Mouse (Mus musculus) kidney, adult 9 months (tissue): ENCODE measurements around the gene Dtx3l.
"Not testable (repeated sequence)": the region's sequence is repeated elsewhere in the genome, so short reads cannot be mapped to it uniquely, and the experiment has no call there.

Source experiments
- DNase-seq: peaks from one replicate; pipeline ENCODE4 v3.0.0; 2022

Gene Dtx3l

DNA sequence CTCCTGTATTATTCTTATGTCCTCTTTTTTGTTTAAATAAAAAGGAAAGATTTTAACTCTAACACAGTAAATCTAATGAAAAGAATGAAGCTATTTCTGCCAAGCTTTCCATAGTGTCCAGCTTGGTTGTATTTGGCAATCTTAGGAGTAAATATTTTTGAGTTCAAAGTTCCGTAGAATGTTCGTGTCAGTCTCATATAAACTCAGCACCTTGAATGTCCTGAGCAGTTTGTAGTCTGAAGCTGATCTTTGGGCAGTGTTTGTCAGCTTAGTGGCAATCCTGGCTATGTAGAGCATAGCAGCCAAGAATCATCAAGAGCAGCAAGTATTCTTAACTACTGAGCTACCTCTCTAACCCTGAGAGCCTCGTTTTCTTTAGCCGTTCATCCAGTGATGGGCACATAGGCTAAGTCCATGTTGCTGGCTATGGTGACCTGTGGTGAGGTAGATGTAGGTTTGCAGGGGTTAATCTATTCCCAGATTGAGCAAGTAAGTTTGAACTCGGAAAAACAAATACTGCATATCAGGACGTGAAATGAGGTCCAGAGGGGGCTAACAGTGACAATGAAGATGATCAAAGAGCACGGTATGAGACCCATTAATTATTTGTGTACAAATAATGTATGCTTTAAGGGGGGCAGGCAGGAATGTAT is 15.3 kb downstream of the Dtx3l start:
- no peak for DNase-seq

DNA sequence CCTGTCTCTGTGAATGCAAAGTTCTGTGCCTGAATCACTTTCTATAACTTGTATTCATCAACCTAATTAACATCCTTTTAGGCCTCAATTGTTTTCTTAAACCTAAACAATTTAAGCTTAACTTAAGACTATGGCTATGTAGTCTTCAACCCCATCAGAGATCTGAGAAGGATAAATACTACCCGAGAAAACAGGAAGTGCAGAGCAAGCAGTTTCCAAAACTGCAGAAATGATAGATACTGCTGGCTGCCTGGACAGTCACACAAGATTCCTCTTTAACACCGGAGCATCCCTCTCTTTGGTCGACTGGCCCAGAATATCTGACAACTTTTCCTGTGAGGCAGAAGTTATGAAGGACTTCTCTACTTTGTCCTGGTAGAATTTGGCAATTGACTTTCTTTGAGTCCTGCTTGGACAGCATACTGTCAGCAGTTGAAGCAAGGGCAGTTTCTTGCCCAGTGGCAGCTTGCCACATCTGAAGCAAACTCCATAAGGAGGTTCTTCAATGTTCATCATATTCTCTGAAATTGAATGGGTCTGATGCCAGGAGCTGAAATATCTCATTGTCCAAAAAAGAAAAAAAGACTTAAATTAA is 16.6 kb downstream of the Dtx3l start:
- DNase-seq = no peak

DNA sequence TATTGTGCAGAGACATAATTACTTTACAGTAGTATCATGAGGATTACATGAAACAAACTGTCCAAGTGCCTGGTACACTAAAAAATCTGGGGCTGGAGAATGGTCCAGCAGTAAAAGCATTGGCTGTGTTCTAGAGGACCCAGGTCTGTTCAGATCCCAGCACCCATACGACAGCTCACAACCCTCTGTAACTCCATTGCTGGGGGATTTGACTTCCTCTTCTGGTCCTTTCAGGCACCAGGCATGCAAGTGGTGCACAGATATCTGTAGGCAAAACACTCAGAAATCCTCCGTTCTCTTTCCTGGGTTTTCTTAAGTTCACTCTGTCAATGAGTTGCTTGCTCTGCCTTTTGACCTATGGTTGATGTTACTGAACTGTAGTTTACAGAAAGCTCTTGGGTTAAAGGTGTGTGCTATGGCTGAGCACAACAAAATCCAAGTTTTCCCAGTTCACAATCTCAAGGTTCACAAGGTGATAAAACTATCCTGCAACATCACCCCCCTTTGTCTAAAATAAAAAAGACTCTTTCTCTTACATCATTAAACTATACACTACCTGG is 17.2 kb downstream of the Dtx3l start:
- peak; percentile 70 for DNase-seq

DNA sequence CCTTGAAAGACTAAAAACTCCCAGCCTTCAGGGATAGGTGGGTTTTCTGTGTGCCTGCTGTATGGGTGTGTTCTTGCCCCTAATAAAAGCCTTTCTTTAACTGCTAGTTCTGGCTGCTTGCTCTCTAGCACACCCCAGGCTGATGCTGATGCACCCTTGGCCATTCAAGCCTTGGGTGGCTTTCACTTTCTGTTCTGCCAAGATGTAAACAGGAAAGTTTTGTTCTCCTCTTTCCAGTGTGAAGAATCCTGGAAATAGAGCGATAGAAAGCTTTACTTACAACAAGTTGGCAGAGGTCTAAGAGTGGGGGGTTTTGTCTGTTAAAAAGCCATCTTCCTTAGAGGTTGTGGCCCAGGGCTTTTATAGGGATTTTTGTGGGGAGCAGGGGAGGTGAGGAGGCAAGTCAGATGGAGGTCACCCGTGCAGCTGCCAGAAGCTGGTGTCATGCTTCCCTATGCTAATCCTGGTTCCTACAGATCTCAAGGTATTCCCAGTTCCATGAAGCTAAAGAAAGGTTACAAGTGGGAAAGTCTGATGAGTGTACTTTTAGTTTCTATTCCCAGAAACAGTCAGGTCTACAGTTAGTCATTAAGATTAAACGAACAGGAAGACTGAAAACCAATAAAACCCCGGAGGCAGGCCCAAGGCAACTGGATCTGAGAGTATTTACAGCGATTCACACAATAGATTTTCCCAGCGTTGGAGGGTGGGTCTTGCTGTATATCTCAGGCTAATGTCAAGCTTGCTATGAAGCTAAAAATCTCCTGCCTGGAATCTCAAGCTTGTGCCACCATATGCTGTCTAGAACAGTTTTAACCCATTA is 20.0 kb downstream of the Dtx3l start:
- peak; percentile 23 for DNase-seq

DNA sequence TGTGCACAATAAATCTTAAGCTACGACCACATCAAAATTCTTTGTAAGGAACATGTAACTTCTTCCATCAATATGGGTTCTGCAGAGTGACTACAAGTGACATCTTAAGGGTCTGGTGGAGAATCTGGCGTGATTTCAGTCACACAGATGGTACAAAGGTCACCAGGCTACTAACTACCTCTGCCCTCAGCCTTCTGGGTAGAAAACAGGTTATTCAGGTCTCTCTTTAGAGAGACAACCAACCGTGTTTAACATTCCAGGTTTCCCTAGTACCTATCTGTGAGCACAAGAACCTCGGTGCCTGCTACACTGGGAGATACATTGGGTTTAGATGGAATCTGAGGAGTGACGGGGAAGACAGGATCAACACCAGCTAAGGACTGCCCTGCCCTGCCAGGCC is 24.6 kb downstream of the Dtx3l start:
- peak; percentile 70 for DNase-seq

DNA sequence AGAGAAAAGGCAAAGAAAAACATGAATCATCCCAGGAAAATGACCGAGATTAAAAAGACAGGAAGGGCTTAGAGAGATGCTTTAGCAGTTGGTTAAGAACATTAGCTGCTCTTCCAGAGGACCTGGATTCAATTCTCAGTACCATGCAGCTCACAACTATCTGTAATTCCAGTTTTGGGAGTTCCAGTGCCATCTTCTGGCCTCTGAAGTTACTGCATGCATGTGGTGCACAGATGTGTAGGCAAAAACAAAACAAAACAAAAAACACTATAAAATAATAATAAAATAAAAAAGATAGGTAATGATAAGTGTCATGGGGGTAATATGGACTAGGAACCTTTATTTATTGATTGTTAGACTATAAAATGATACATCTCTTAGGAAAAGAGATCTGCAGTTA is 25.4 kb downstream of the Dtx3l start:
- DNase-seq = peak; percentile 35

DNA sequence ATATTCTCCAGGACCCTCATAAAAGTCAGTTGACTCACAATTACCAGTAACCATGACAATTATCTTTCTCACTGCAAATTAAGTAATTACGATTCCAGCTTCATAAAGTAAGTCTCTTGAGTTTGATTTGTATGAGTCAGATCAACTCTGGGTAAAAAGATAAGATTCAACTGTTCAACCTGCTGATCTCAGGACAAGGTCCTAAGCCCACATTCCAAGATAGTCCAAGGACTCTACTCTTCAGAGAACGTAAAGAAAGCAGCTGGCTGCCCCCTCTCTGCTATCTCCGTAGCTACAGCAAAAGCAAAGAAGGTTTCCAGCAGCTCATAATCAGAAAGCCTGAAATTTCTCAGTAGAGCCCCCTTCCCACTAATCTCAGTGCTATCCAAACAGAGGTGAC is 27.5 kb downstream of the Dtx3l start:
- DNase-seq = no peak

DNA sequence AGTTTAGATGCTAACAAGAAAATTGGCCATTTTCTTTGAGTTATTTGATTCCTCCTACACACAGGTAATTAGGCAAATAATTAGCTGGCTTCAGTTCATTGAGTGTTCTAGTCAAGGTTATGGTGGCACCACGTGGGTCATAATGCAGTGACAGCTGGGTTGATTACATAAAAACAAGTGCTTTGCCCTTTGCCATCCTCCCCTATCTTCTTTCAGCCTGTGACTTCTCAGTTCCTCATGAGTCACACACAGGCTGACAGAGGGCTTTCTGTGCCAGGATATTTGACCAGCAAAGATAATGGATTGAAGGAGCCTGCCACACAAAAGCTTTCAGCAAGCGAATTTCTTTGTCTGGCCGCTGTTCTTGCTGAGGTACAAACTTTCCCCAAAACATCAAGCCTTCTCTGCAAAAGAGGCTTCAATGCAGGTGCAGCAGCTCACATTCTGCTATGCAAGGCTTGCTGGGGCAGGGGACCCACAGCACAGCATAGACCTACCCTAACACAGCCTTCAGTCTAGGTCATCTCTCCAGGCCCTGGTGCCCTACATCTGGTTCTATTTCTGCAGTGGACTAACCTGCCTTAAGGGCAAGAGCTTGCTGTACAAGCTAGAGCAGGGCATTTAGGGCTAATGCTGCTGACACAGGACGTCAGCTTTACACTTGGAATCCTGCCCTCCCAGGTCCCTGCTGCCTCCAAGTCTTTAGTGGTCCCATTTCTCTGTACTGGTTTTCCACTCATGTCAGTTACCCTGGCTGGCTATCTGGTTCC is 31.3 kb downstream of the Dtx3l start:
- DNase-seq = peak; percentile 67

DNA sequence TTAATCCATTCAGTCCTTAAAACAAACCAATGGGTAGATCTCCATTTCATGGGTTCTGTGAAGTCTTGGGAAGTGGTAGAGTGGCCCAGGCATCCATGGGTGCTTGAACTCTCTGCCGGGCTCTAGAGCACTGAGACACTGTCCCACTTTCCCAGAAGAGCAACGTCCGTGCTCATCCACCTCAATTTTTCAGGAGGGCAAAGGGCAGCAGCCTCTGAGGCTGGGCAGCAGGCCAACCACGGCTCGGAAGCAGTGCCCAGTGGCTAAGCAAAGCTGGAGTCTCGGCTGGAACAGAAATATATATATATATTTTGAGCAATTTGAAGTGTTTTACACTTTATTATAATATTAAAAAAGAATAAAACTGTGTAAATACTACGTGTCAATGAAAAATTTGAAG is 32.1 kb downstream of the Dtx3l start:
- DNase-seq = peak; percentile 75

DNA sequence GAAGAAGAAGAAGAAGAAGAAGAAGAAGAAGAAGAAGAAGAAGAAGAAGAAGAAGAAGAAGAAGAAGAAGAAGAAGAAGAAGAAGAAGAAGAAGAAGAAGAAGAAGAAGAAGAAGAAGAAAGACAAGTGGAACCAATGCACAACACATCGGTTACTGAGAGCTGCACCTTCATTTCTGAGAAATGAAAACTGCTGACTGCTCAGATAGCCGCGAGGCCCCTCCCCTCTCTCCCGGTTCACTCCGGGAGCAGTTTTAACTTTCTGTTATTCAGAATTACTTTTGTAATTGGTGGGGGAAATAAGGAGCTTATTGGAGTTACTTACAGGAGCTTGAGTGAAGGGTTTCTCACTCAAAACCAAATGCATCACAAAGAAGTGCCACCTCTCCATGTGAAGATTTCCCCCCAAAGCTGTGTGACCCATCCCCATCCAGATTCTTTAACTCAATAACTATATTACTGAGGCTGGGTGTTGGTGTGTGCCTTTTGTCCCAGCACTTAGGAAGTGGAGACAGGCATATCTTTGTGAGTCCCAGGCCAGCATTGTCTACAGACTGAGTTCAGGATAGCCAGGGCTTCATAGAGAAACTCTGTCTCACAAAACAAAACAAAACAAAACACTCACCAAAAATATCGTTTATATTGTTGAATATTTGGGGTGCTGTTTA is 33.0 kb downstream of the Dtx3l start:
- no peak for DNase-seq

DNA sequence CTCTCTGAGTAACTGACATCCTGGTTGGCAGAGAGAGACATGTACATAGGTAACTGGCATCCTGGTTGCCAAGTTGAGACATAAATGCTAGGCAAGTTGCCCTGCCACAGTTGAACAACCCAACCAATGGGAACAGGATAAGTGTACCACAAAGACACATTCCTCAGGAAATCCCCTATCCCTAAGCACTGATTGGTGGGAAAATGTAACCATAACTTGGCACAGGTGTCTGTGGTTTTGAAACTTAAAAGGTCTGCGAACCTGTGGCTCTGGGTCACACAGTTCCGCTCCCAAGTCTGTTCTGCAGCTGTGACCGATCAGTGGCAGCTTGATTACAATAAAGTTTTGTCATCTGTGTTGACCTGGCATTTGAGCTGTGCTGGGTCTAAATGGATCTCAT is 33.6 kb downstream of the Dtx3l start:
- no peak for DNase-seq

DNA sequence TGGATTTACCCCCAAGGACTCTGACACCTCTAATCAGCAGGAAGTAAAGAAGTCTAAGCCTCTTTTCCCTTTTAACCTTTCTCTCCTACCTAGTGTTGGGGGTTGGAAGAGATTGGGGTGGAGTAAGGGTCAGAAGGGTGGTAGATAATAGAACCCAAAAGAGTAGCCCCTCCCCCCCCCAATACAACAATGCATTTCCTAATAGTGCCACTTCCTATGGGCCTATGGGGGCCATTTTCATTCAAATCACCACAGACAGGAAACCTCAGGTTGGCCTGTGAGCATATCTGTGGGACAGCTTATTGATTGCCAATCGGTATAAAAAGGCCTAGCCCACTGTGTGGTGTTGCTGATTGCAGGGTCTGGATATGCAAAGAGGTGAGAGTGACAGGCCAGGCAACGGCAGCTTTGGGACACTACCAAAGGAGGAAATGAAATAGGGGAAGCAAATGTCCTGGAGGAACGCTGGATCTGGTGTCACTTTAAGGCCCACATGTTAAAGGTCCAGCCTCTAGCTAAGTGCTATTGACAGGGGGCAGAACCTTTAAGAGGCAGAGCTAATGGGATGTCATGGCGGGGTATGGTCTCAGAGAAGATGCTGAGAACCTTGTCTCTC is 34.7 kb downstream of the Dtx3l start:
- DNase-seq = no peak

DNA sequence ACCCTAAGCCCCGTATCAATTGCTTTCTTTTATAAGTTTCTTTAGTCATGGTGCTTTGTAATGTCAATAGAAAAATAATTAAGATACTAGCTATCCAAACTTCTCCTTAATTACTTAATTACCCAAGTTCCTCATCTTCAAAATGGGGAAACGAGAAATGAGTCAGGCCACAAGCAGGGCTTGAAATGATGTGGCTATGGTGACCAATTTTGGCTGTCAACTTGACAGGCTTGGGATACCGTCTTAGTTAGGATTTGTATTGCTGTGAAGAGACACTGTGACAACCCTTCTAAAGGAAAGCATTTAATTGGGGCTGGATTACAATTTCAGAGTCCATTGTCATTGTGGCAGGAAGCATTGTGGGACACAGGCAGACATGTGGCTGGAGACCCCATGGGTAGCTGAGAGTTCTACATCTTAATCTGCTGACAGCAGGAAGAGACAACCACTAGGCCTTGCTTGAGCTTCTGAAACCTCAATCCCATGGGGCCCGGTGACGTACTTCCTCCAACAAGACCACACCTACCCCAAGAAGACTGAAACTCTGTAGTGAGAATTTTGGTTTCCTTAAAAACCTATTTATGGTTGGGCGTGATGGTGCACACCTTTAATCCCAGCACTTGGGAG is 35.8 kb downstream of the Dtx3l start:
- no peak for DNase-seq

DNA sequence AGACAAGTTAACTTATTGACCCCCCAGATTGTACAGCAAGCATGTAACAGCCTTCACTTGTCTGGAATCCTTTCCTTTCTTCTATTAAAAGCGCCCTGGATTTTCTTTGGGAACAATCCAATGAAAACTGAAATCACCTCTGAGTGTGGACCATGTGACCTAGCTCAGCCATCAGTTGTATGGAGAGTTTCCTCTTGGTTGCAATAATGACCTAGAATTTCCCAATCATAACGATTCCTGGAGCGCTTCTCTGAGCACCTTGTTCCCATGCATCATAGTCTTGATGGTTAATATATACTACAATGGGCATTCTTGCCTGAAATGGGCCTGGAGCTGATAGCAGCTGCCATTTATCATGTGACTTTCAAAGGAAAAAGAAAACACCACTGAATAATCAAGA is 38.4 kb downstream of the Dtx3l start:
- DNase-seq = no peak

DNA sequence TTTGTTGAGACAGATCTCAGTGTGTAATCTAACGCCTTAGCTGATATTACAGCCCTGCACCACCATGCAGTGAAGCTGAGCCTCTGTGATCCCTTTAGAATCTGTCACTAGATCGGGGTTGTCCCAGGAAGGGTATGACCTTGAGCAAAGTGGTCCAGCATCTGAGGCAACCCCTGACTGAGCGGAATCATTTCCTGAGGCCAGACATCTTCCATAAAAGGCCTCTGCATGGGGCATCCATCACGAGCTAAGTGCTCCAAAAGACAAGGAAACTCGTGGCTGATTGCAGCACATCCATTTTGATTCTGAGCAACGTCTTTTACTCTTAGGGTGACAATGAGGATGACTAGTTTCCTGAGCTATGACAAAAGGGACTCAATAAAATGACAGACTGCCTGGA is 44.0 kb downstream of the Dtx3l start:
- no peak for DNase-seq

DNA sequence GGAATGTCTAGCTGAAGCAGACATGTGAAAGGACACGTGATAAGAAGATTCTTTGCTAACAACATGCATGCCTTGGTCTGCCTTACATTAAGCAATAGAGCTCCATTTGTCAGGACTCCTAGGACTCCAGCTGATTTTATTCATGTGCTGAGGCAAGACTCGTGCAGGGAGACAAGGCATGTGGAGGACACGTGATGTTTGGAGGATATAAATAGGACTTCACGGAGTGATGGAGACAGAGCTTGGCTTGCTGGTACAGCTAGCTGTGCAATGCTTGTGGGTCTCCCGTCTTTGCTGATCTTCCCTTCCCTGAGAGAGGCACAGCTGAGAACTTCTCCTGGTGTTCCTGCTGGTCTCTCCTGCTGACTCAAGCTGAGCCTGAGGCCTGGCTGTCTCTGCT is 47.3 kb downstream of the Dtx3l start:
- not testable (repeated sequence) for DNase-seq

DNA sequence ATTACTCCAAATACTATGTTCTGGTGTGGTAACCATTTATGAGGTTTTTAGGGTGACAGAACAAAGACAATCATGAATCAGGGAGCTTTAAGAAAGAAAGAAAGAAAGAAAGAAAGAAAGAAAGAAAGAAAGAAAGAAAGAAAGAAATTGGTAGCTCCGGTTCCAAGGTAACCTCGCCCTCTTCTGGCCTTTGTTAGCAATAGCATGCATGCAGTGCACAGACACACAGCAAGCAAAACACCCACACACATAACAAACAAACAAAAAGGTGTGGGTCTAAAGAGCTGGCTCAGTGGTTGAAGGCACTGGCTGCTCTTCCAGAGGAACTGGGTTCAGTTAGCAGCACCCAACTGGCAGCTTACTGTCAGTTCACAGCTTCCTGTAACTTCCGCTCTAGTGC is 48.3 kb downstream of the Dtx3l start:
- DNase-seq = no peak

DNA sequence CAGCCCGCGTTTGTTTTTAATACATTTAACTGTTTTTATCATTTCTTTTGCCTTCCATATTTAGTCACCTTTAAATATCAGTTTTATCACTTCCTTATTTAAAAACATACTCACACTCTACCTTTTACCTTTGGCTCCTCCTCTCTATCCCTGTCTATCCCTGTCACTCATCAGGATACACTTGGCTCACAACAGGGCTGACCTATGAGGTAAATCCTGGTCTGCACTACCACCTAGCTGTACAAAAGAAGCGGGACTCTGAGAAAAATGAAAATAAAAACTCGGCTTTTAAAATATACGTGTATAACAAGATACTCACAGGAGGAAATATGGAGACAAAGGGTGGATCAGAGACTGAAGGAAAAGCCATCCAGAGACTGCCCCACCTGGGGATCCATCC is 50.0 kb downstream of the Dtx3l start:
- DNase-seq = no peak

DNA sequence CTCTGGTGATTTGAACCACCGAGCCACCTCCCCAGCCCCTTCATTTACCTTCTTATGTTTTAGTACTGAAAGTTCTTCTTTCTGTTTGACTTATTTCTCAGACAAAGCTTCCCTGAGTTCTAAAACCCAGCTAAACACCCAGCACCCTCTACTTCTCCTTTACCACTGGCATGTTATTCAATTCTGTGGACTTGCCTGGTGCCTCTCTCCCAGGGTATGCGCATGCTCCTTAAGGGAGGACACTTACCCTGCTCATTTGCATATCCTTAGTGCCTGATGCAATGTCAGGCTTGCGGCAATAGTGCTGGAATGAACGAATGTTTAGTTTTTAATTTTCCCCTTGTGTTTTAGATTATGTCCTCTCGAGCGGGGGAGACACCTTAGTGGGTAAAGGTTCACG is 50.8 kb downstream of the Dtx3l start:
- DNase-seq = no peak
